Mouse (Mus musculus) intestine, embryonic 14.5 days (tissue): Measurements from ENCODE around the gene Btnl4. TPM values are rescaled to one million over a fixed set of nuclear protein-coding genes. Genes with fewer than 3 reads are reported as not detected.
"Not testable (repeated sequence)": the region's sequence is repeated elsewhere in the genome, so short reads cannot be mapped to it uniquely, and the experiment has no call there.

Source experiments
- ATAC-seq: fragments of 200-750 bp; cut with Nextera tagmentation; replicated peaks from 2 replicates; pipeline ENCODE4 v1.8.0; 2017; ENCODE audit warnings: low read depth, moderate number of reproducible peaks, moderate TSS enrichment, moderate library complexity; ENCODE audit not compliant: low FRiP score, low TSS enrichment
- DNase-seq: peaks from one replicate; pipeline ENCODE4 v3.0.0-alpha.2; 2018; ENCODE audit warnings: low spot score
- H3K27ac ChIP-seq: fragments of 300-500 bp; sonication (generic); 2 replicates; pipeline ENCODE4 v1.5.1; 2014; ENCODE audit warnings: low read depth, mild to moderate bottlenecking, control low read depth
- H3K27me3 ChIP-seq: fragments of 300-500 bp; sonication (generic); replicated peaks from 2 replicates; pipeline ENCODE4 v1.6.1; 2014; ENCODE audit warnings: low read length, control low read depth; ENCODE audit not compliant: control insufficient read depth, insufficient read depth
- H3K36me3 ChIP-seq: fragments of 300-500 bp; sonication (generic); 2 replicates; pipeline ENCODE4 v1.6.1; 2014; ENCODE audit warnings: low read length, control low read depth; ENCODE audit not compliant: control insufficient read depth, insufficient read depth
- H3K4me1 ChIP-seq: fragments of 300-500 bp; sonication (generic); replicated peaks from 2 replicates; pipeline ENCODE4 v1.6.1; 2014; ENCODE audit warnings: low read length, control low read depth, mixed read lengths; ENCODE audit not compliant: control insufficient read depth, insufficient read depth
- H3K4me2 ChIP-seq: fragments of 300-500 bp; sonication (generic); 2 replicates; pipeline ENCODE4 v1.6.1; 2014; ENCODE audit warnings: low read length
- H3K4me3 ChIP-seq: fragments of 300-500 bp; sonication (generic); 2 replicates; pipeline ENCODE4 v1.5.1; 2014; ENCODE audit warnings: low read depth, low read length, control low read depth, mixed read lengths
- H3K9ac ChIP-seq: fragments of 300-500 bp; sonication (generic); 2 replicates; pipeline ENCODE4 v1.6.1; 2014; ENCODE audit warnings: mild to moderate bottlenecking, low read length
- H3K9me3 ChIP-seq: fragments of 300-500 bp; sonication (generic); 2 replicates; pipeline ENCODE4 v1.6.1; 2016; ENCODE audit warnings: low read length, control low read depth; ENCODE audit not compliant: control insufficient read depth
- WGBS: fragments of 180-500 bp; shearing (Covaris S2); extraction: QIAGEN DNeasy Blood & Tissue Kit; methylation state at CpG from one replicate; pipeline ENCODE4 v1.1.7; 2014; 5-methylcytosine and 5-hydroxymethylcytosine counted together
- polyA plus RNA-seq: library from polyadenylated mRNA; unstranded; fragments of >200 nt; fragmentation: Nextera tagmentation; extraction: Ambion mirVana; gene quantifications from 2 replicates; pipeline ENCODE4 v1.2.1, GENCODE M21; 2014

Btnl4 gene
- 1.1 and 3.3 TPM in 2 replicates for polyA plus RNA-seq

DNA sequence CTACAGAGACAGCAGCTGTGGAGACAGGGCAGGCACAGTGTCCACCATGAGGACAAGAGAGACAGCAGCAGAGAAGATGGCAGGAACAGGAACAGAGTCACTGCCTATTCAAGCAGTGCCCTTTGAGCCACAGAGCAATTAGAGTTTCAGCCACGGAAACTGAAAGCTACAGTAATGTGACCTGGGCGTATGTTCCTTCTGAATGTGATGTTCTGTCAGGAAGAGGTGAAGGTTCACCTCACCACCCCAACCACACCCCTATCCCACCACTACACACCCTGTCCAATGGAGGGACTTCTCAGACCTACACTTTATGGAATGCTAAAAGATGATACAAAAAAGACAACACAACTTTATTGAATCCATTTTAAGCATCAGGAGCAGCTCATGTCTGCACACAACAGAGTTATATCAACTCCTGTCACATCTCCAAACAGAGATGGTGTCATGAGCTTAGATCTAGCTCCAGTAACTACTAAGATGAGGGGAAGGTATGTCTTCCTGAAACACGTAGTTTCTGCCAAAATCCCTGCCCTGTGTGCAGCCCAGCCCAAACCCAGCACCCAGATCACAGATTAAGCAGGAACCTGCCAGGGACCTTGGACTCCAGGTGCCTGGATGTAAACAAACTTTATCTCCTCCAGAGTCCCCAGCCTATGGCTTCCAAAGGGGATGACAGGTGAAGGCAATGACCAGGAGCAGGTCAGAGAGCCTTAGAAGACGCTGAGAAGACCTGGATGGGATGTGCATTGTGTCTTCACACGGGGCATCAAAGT is at the start of gene Btnl4:
TSS of gene Btnl4 (minus strand) at position 81 of the 776 bp plus-strand sequence.
- H3K4me3 ChIP-seq, H3K9me3 ChIP-seq, H3K27me3 ChIP-seq, H3K4me1 ChIP-seq, H3K4me2 ChIP-seq, H3K36me3 ChIP-seq, DNase-seq, H3K9ac ChIP-seq, H3K27ac ChIP-seq: not testable (repeated sequence)
- peak; percentile 60; the same call in 1 of the 2 replicates for ATAC-seq
- WGBS: 84% methylated on average over 4 of the region's 5 CpGs

DNA sequence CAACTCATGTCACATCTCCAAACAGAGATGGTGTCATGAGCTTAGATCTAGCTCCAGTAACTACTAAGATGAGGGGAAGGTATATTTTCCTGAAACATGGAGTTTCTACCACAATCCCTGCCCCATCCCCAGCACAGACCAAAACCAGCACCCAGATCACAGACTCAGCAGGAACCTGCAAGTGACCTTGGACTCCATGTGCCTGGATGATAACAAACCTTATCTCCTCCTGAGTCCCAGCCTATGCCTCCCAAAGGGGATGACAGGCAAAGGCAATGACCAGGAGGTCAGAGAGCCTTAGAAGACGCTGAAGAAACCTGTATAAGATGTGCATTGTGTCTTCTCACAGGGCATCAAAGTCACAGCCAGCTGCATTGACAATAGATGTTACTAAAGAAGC is 41.9 kb upstream of the Btnl4 start:
- H3K36me3 ChIP-seq: no peaks in the 10 kb centered on the region
- H3K9me3 ChIP-seq: no peaks in the 10 kb centered on the region
- ATAC-seq: no peak
- H3K27ac ChIP-seq: no peak overlapping the region
- no peak for DNase-seq
- no peaks in the 10 kb centered on the region for H3K27me3 ChIP-seq
- H3K9ac ChIP-seq: no peak overlapping the region
- 75% methylated on average over 1 of the region's 1 CpGs for WGBS
- no peak overlapping the region for H3K4me3 ChIP-seq
- no peak overlapping the region for H3K4me2 ChIP-seq
- H3K4me1 ChIP-seq: no peaks in the 10 kb centered on the region

DNA sequence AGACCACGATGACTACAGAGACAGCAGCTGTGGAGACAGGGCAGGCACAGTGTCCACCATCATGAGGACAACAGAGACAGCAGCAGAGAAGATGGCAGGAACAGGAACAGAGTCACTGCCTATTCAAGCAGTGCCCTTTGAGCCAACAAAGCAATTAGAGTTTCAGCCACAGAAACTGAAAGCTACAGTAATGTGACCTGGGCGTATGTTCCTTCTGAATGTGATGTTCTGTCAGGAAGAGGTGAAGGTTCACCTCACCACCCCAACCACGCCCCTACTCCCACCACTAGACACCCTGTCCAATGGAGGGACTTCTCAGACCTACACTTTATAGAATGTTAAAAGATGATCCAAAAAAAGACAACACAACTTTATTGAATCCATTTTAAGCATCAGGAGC is 41.5 kb upstream of the Btnl4 start:
- H3K27me3 ChIP-seq, DNase-seq, H3K36me3 ChIP-seq, H3K27ac ChIP-seq, H3K4me3 ChIP-seq, H3K4me1 ChIP-seq, H3K4me2 ChIP-seq, H3K9ac ChIP-seq, ATAC-seq, H3K9me3 ChIP-seq: not testable (repeated sequence)
- 75% methylated on average over 3 of the region's 3 CpGs for WGBS

DNA sequence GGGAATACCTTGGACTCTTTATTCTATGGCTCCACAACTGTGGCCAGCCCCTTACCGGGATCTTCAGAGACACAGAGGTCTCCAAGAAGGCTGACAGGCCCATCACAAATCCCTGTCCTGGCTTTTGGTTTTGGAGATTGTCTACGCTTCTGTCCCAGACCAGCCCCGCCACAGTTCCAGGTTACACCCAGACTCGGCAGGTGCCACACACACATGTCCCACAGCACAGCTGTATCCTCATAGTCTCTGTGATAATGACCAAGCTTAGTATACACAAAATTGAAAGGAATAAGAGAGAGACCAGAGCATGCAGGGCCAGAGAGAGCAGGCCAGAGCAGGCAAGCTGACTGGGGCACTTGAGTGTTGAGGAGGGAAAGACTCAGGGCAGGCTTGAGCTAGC is 40.7 kb upstream of the Btnl4 start:
- Histone ChIP-seq H3K9me3 (no peaks in the 10 kb centered on the region), H3K4me3 (no peak overlapping the region), H3K4me1 (no peaks in the 10 kb centered on the region), H3K27ac (no peak overlapping the region), H3K36me3 (no peaks in the 10 kb centered on the region), H3K27me3 (no peaks in the 10 kb centered on the region), H3K4me2 (no peak overlapping the region), H3K9ac (no peak overlapping the region)
- ATAC-seq: no peak
- 85% methylated on average over 4 of the region's 4 CpGs for WGBS
- no peak for DNase-seq

DNA sequence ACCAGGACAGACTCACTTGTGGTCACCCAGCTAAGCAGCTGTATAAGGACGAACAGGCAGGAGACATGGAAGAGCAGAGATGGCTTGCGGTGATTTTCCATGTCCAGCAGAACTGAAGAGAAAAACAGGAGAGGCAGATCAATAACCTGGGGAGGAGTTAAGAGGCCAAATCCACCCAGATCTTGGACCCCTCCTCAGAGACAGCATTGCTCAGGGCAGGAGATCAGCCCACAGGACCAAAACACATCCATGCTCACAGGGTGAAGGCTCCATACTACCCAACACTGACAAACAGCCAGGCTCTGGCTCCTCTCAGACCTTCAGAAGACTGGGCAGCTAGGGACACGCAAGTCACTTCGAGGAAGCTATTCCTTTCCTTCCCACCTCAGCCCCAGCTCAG is 40.1 kb upstream of the Btnl4 start, which contains the start of gene Btnl6:
TSS of gene Btnl6 (minus strand) at position 101 of the 400 bp plus-strand sequence.
- Histone ChIP-seq H3K4me2 (no peak within 1 kb of the TSS), H3K4me3 (no peak within 1 kb of the TSS), H3K36me3 (no peaks in the 10 kb centered on the region), H3K4me1 (no peaks in the 10 kb centered on the region), H3K9me3 (no peaks in the 10 kb centered on the region), H3K9ac (no peak within 1 kb of the TSS), H3K27me3 (no peaks in the 10 kb centered on the region), H3K27ac (no peak within 1 kb of the TSS)
- ATAC-seq (no peak), DNase-seq (no peak)
- WGBS: 92% methylated on average over 4 of the region's 4 CpGs

DNA sequence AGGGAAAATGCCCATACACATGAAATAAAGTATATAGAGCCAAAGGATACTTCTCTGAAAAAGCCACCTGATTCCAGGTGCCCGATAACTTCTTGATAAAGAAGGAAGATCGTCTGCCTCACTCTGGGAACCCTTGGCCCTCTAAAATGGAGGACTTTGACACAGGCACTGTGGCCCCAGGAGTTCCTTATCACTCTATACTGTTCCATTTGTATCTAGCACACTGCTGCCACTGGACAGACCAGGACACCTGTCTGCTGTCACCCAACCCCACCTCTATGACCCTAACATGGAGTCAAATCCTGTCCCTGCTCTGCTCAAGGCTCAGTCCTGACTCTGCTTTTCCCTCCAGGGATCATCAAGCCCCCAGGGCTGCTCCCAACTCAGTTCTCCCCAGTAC is 39.4 kb upstream of the Btnl4 start:
- H3K4me2 ChIP-seq: no peak overlapping the region
- no peaks in the 10 kb centered on the region for H3K36me3 ChIP-seq
- no peak overlapping the region for H3K4me3 ChIP-seq
- H3K9me3 ChIP-seq: no peaks in the 10 kb centered on the region
- no peak for DNase-seq
- no peak overlapping the region for H3K9ac ChIP-seq
- no peak overlapping the region for H3K27ac ChIP-seq
- no peaks in the 10 kb centered on the region for H3K4me1 ChIP-seq
- H3K27me3 ChIP-seq: no peaks in the 10 kb centered on the region
- WGBS: 88% methylated on average over 2 of the region's 2 CpGs
- ATAC-seq: no peak

DNA sequence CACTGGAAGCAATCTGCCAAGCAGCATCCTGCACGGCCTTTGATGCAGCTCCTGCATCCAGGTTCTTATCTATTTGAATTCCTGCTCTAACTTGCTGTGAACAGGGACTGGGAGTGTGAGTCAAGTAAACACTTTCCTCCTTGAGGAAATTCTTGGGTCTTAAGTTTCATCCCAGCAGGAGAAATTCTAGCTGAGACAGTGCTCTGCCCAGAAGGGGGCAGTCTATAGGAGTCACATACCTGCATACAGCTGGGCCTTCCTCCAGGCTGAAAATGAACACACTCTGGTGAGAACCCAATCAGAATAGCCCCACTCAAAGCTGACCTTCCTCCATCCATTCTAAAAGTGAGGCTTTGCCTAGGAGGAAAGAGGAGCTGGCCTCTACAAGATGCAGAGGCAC is 34.6 kb upstream of the Btnl4 start:
- not testable (repeated sequence) for DNase-seq, H3K27me3 ChIP-seq

DNA sequence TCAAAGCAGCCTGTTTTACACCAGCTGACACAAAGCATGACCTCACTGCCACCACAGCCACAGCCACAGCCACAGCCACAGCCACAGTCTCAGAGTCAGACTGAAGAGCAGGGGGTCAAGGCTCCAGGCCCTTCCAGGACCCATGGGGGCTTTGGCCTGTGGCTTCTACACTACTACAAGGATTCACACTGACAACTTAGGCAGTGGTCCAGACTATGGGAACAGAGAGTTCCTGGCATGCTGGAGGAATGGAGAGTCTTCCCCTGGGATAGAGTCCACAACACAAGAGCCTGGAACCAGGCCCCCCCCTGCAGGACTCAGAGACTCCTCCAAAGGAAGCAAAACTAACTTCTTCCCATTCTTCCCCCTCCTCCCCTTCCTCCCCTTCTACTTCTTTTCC is 30.5 kb upstream of the Btnl4 start:
- Histone ChIP-seq H3K27me3 (no peaks in the 10 kb centered on the region), H3K36me3 (no peaks in the 10 kb centered on the region), H3K4me3 (no peak overlapping the region), H3K4me1 (no peaks in the 10 kb centered on the region), H3K4me2 (no peak overlapping the region), H3K27ac (no peak overlapping the region), H3K9me3 (no peaks in the 10 kb centered on the region), H3K9ac (no peak overlapping the region)
- DNase-seq (no peak), ATAC-seq (no peak)

More for the DNA sequence above, 34.6 kb upstream of the Btnl4 start:
- ATAC-seq, H3K4me1 ChIP-seq, H3K27ac ChIP-seq, H3K4me2 ChIP-seq, H3K4me3 ChIP-seq, H3K9ac ChIP-seq, H3K9me3 ChIP-seq, H3K36me3 ChIP-seq: not testable (repeated sequence)
- 52% methylated on average over 1 of the region's 1 CpGs for whole genome bisulfite sequencing

DNA sequence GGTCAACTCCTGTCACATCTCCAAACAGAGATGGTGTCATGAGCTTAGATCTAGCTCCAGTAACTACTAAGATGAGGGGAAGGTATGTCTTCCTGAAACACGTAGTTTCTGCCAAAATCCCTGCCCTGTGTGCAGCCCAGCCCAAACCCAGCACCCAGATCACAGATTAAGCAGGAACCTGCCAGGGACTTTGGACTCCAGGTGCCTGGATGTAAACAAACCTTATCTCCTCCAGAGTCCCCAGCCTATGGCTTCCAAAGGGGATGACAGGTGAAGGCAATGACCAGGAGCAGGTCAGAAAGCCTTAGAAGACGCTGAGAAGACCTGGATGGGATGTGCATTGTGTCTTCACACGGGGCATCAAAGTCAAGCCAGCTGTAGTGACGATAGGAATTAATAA is 20.6 kb upstream of the Btnl4 start:
- not testable (repeated sequence) for DNase-seq, H3K9ac ChIP-seq, H3K4me3 ChIP-seq, H3K36me3 ChIP-seq, H3K4me2 ChIP-seq, H3K4me1 ChIP-seq, H3K27me3 ChIP-seq, H3K27ac ChIP-seq, H3K9me3 ChIP-seq
- 44% methylated on average over 2 of the region's 4 CpGs for WGBS
- ATAC-seq: peak; percentile 86
